Mouse (Mus musculus) heart, embryonic 16.5 days (tissue): ENCODE results near the gene Sh3pxd2a. TPM values are rescaled to one million over a fixed set of nuclear protein-coding genes. Genes with fewer than 3 reads are reported as not detected.

Experiments used
- ATAC-seq: fragments of 200-750 bp; cut with Nextera tagmentation; replicated peaks from 2 replicates; pipeline ENCODE4 v1.8.0; 2017; ENCODE audit warnings: moderate number of reproducible peaks; ENCODE audit not compliant: insufficient read depth, low FRiP score; ENCODE audit errors: extremely low read depth
- H3K27ac ChIP-seq: fragments of 300-500 bp; sonication (generic); 2 replicates; pipeline ENCODE4 v1.5.1; 2014; ENCODE audit warnings: mild to moderate bottlenecking, low read length, control low read depth, moderate library complexity
- H3K27me3 ChIP-seq: fragments of 300-500 bp; sonication (generic); 2 replicates; pipeline ENCODE4 v1.6.1; 2014; ENCODE audit warnings: low read length, mixed read lengths; ENCODE audit not compliant: control insufficient read depth, insufficient read depth
- H3K36me3 ChIP-seq: fragments of 300-500 bp; sonication (generic); 2 replicates; pipeline ENCODE4 v1.6.1; 2014; ENCODE audit not compliant: control insufficient read depth, insufficient read depth
- H3K4me1 ChIP-seq: fragments of 300-500 bp; sonication (generic); 2 replicates; pipeline ENCODE4 v1.6.1; 2014; ENCODE audit warnings: low read length, mixed read lengths; ENCODE audit not compliant: control insufficient read depth, insufficient read depth
- H3K4me2 ChIP-seq: fragments of 300-500 bp; sonication (generic); 2 replicates; pipeline ENCODE4 v1.6.1; 2014; ENCODE audit warnings: low read depth, mild to moderate bottlenecking, control low read depth, low read length
- H3K4me3 ChIP-seq: fragments of 300-500 bp; sonication (generic); 2 replicates; pipeline ENCODE4 v1.5.1; 2014; ENCODE audit warnings: mild to moderate bottlenecking, control low read depth, low read length
- H3K9ac ChIP-seq: fragments of 300-500 bp; sonication (generic); 2 replicates; pipeline ENCODE4 v1.6.1; 2014; ENCODE audit warnings: low read length, control low read depth
- H3K9me3 ChIP-seq: fragments of 300-500 bp; sonication (generic); replicated peaks from 2 replicates; pipeline ENCODE4 v1.6.1; 2016; ENCODE audit warnings: low read length; ENCODE audit not compliant: control insufficient read depth
- WGBS: fragments of 180-500 bp; shearing (Covaris S2); extraction: QIAGEN DNeasy Blood & Tissue Kit; methylation state at CpG from one replicate; pipeline ENCODE4 v1.1.7; 2014; 5-methylcytosine and 5-hydroxymethylcytosine counted together
- polyA plus RNA-seq: library from polyadenylated mRNA; unstranded; fragments of >200 nt; fragmentation: Nextera tagmentation; extraction: Ambion mirVana; gene quantifications from 2 replicates; pipeline ENCODE4 v1.2.1, GENCODE M21; 2015

Sh3pxd2a gene
- polyA plus RNA-seq, 1 experiment from 2014 or later: 4.5 TPM

DNA sequence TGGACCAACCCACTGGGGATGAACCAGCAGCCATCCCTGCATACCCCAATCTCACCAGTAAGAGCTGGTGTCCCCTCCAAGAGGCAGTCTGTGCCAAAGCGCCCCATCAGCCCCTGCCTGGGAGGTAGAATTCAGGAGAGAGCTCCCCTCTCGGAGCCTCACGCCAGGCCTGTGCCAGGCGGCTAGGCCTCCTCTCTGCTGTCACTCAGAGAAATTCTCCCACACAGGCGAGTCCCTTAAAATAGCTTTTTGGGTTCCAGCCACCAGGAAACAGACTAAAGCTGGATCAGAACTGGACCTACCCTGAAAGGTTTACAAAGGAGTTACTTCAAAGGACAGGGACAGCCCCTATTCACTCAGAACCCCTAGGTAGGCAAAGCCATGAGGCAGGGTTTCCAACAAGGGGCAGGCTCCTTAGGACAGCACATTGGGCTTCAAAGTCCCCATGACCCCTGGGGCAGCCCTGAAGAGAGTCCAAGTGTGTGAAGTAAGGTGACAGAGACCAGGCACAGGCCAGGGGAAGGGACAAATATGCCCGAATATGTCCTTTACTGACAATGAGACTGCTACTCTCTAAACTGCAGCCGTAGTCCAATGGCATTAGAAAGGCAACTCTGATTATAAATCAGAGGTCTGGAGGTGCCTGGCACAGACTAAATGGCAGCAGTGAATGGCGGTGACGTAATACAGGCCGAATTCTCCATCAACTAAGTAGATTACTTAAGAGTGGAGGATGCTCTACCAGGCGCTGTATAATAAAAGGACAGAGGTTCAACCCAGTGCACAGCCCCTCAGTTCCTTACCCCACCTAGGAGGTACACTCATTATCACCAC lies 9.8 kb downstream of the Sh3pxd2a start:
- ATAC-seq: peak; percentile 54
- Histone ChIP-seq H3K4me2 (peak overlapping the region; percentile 22), H3K9me3 (no peaks in the 10 kb centered on the region), H3K36me3 (no peaks in the 10 kb centered on the region), H3K9ac (peak overlapping the region; percentile 61), H3K27me3 (no peaks in the 10 kb centered on the region), H3K27ac (peak overlapping the region; percentile 92), H3K4me3 (no peak overlapping the region), H3K4me1 (peaks cover 95% of the 10 kb centered on the region)
- WGBS: 31% methylated on average over 11 of the region's 11 CpGs

DNA sequence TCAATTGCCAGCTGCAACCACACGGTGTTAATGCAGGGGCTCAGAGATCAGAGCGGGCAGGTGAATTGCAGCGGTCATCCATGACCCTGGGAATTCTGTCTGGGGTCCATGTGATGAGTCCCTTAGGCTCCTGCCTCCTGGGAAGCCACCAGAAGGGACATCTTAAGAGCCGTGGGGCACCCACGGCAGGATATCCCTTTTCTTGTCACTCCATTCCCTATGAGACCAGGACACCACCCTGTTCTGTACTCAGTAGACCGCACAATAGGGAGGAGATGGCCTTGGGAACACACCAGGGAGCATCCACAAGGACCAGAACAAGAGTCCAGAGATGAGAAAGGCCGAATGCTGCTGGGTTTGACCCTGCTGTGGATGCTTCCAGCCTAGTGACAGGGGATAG lies 10.8 kb downstream of the Sh3pxd2a start:
- H3K9ac ChIP-seq: peak overlapping the region; percentile 61
- no peaks in the 10 kb centered on the region for H3K9me3 ChIP-seq
- peaks cover 95% of the 10 kb centered on the region for H3K4me1 ChIP-seq
- no peak overlapping the region for H3K4me2 ChIP-seq
- no peaks in the 10 kb centered on the region for H3K27me3 ChIP-seq
- H3K36me3 ChIP-seq: no peaks in the 10 kb centered on the region
- H3K4me3 ChIP-seq: no peak overlapping the region
- 89% methylated on average over 7 of the region's 7 CpGs for WGBS
- no peak for ATAC-seq
- H3K27ac ChIP-seq: peak overlapping the region; percentile 92

GRCm38 (mm10) chr19:47452682-47453081 lies 11.5 kb downstream of the Sh3pxd2a start:
- no peak for ATAC-seq
- peak overlapping the region; percentile 72 for H3K27ac ChIP-seq
- no peak overlapping the region for H3K4me2 ChIP-seq
- H3K9ac ChIP-seq: no peak overlapping the region
- no peaks in the 10 kb centered on the region for H3K9me3 ChIP-seq
- H3K4me3 ChIP-seq: no peak overlapping the region
- H3K36me3 ChIP-seq: no peaks in the 10 kb centered on the region
- peaks cover 95% of the 10 kb centered on the region for H3K4me1 ChIP-seq
- H3K27me3 ChIP-seq: no peaks in the 10 kb centered on the region
- 44% methylated on average over 10 of the region's 10 CpGs for WGBS

GRCm38 (mm10) chr19:47452211-47452610 lies 12.0 kb downstream of the Sh3pxd2a start:
- Histone ChIP-seq H3K9ac (no peak overlapping the region), H3K4me3 (no peak overlapping the region), H3K27me3 (no peaks in the 10 kb centered on the region), H3K4me1 (peaks cover 95% of the 10 kb centered on the region), H3K36me3 (no peaks in the 10 kb centered on the region), H3K4me2 (no peak overlapping the region), H3K27ac (peak overlapping the region; percentile 72), H3K9me3 (no peaks in the 10 kb centered on the region)
- 50% methylated on average over 7 of the region's 7 CpGs for WGBS
- ATAC-seq: no peak

- Histone ChIP-seq H3K4me3 (no peak overlapping the region), H3K9ac (no peak overlapping the region), H3K9me3 (no peaks in the 10 kb centered on the region), H3K4me1 (peaks cover 96% of the 10 kb centered on the region), H3K27ac (peak overlapping the region; percentile 79), H3K4me2 (no peak overlapping the region), H3K36me3 (no peaks in the 10 kb centered on the region), H3K27me3 (no peaks in the 10 kb centered on the region)
- ATAC-seq: no peak
- WGBS: 71% methylated on average over 10 of the region's 10 CpGs
These were observed 12.6 kb downstream of the Sh3pxd2a start for GRCm38 (mm10) chr19:47451476-47452113.

- Histone ChIP-seq H3K27ac (peak overlapping the region; percentile 79), H3K4me3 (no peak overlapping the region), H3K9me3 (no peaks in the 10 kb centered on the region), H3K36me3 (no peaks in the 10 kb centered on the region), H3K4me1 (peaks cover 97% of the 10 kb centered on the region), H3K27me3 (no peaks in the 10 kb centered on the region), H3K9ac (peak overlapping the region; percentile 63), H3K4me2 (0 out of 2 replicates have a peak overlapping the region, but pooled peaks have one; percentile 7)
- ATAC-seq: no peak
- WGBS: 23% methylated on average over 8 of the region's 8 CpGs
These were observed 13.7 kb downstream of the Sh3pxd2a start for GRCm38 (mm10) chr19:47450261-47451137.

GRCm38 (mm10) chr19:47449513-47450227 lies 14.5 kb downstream of the Sh3pxd2a start:
- peak overlapping the region; percentile 79 for H3K27ac ChIP-seq
- no peak for ATAC-seq
- H3K36me3 ChIP-seq: no peaks in the 10 kb centered on the region
- H3K9me3 ChIP-seq: no peaks in the 10 kb centered on the region
- no peak overlapping the region for H3K4me3 ChIP-seq
- no peaks in the 10 kb centered on the region for H3K27me3 ChIP-seq
- H3K9ac ChIP-seq: peak overlapping the region; percentile 47
- H3K4me1 ChIP-seq: peaks cover 96% of the 10 kb centered on the region
- H3K4me2 ChIP-seq: no peak overlapping the region
- WGBS: 44% methylated on average over 4 of the region's 4 CpGs

- H3K9me3 ChIP-seq: no peaks in the 10 kb centered on the region
- peaks cover 96% of the 10 kb centered on the region for H3K4me1 ChIP-seq
- no peaks in the 10 kb centered on the region for H3K27me3 ChIP-seq
- ATAC-seq: peak; percentile 50
- 20% methylated on average over 14 of the region's 14 CpGs for WGBS
- no peaks in the 10 kb centered on the region for H3K36me3 ChIP-seq
- 0 out of 2 replicates have a peak overlapping the region, but pooled peaks have one; percentile 25 for H3K4me2 ChIP-seq
- H3K27ac ChIP-seq: peak overlapping the region; percentile 79
- no peak overlapping the region for H3K4me3 ChIP-seq
- peak overlapping the region; percentile 27; the same call in 1 of the 2 replicates for H3K9ac ChIP-seq
These were observed 15.5 kb downstream of the Sh3pxd2a start for GRCm38 (mm10) chr19:47448618-47449151.
